In the genomic region with DNA sequence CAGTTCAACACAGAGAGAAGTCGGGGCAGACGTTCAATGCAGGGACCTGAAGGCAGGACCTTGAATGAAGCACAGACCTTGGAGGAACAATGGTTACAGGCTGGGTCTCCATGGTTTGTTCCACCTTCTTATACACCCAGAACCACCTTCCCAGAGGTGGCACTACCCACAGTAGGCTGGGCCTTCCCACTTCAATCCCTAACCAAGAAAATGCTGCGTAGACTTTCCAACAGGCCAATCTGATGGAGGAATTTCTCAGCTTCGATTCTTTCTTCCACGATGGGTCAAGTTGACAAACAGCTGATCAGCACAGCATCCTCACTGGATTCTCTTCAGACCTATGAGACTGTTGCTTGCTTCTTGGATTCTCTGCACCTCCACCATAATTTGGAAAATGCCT, we compare ENCODE assay signal across 28 mouse cellular contexts. TPM values are rescaled to one million over a fixed set of nuclear protein-coding genes. Genes with fewer than 3 reads are reported as not detected.
"Had no signal": no experiment of that assay in that cellular context is flagged by ENCODE, and none has a peak within 500 bp of the region (broad histone marks: within the 10 kb centered on the region; RNA-seq: fewer than 3 reads in every experiment).

No protein-coding gene starts in this region.

- H3K27me3 ChIP-seq: embryonic facial prominence, embryonic 13.5 days; embryonic facial prominence, embryonic 15.5 days; forebrain, embryonic 12.5 days; forebrain, embryonic 13.5 days; forebrain, embryonic 15.5 days had no signal

- H3K36me3 ChIP-seq: embryonic facial prominence, embryonic 10.5 days; embryonic facial prominence, embryonic 12.5 days; embryonic facial prominence, embryonic 13.5 days; embryonic facial prominence, embryonic 15.5 days; forebrain, embryonic 10.5 days; forebrain, embryonic 12.5 days; forebrain, embryonic 15.5 days had no signal

- DNase-seq: cerebellum, adult 2 months; cerebellum, adult 8-10 months; cerebellum, adult 9-10 months; cerebellum, adult 9-11 months; cerebellum, postnatal 10 days; cerebellum, postnatal 14 days; cerebellum, postnatal 25 days; cerebellum, postnatal 36 days; embryo, embryonic 11 days; forebrain, postnatal 0 days; gastrocnemius, adult 2 months; gastrocnemius, postnatal 10 days; gastrocnemius, postnatal 14 days; gastrocnemius, postnatal 25 days; gastrocnemius, postnatal 36 days; heart, adult 18-20 months; heart, adult 2 months had no signal

- H3K9ac ChIP-seq: embryonic facial prominence, embryonic 12.5 days; embryonic facial prominence, embryonic 13.5 days; embryonic facial prominence, embryonic 15.5 days; forebrain, embryonic 12.5 days; forebrain, embryonic 13.5 days; forebrain, embryonic 15.5 days; forebrain, postnatal 0 days had no signal

- H3K9me3 ChIP-seq: embryonic facial prominence, embryonic 10.5 days; embryonic facial prominence, embryonic 12.5 days; embryonic facial prominence, embryonic 13.5 days; embryonic facial prominence, embryonic 15.5 days; forebrain, embryonic 10.5 days; forebrain, embryonic 12.5 days; forebrain, embryonic 13.5 days; forebrain, embryonic 15.5 days had no signal

- ATAC-seq: forebrain, embryonic 13.5 days; forebrain, embryonic 14.5 days; forebrain, embryonic 15.5 days; forebrain, embryonic 16.5 days; forebrain, postnatal 0 days had no signal

- H3K4me1 ChIP-seq: embryonic facial prominence, embryonic 12.5 days; embryonic facial prominence, embryonic 13.5 days; embryonic facial prominence, embryonic 15.5 days had no signal

- H3K27ac ChIP-seq: embryonic facial prominence, embryonic 10.5 days; embryonic facial prominence, embryonic 12.5 days; embryonic facial prominence, embryonic 13.5 days; embryonic facial prominence, embryonic 15.5 days; forebrain, embryonic 10.5 days; forebrain, embryonic 12.5 days; forebrain, embryonic 13.5 days; forebrain, embryonic 15.5 days; gastrocnemius, adult 2 months; heart, adult 2 months had no signal

- H3K4me3 ChIP-seq: embryonic facial prominence, embryonic 10.5 days; embryonic facial prominence, embryonic 12.5 days; embryonic facial prominence, embryonic 13.5 days; embryonic facial prominence, embryonic 15.5 days; erythroblast, embryonic 14.5 days; forebrain, embryonic 10.5 days; forebrain, embryonic 12.5 days; forebrain, embryonic 13.5 days; forebrain, embryonic 15.5 days; gastrocnemius, adult 2 months; heart, adult 2 months had no signal

- H3K4me2 ChIP-seq: embryonic facial prominence, embryonic 12.5 days; embryonic facial prominence, embryonic 13.5 days; embryonic facial prominence, embryonic 15.5 days; forebrain, embryonic 12.5 days; forebrain, embryonic 13.5 days; forebrain, embryonic 15.5 days had no signal

RNA-seq across cellular contexts. Expression of gene Tmem144, which starts 22.9 kb away (rescaled TPM):
- polyA plus RNA-seq: erythroblast, embryonic 14.5 days had no signal
